Mouse (Mus musculus): ENCODE data around the gene Pla2g5. TPM values are rescaled to one million over a fixed set of nuclear protein-coding genes. Genes with fewer than 3 reads are reported as not detected.

The Pla2g5 gene
- polyA plus RNA-seq, 1 experiment from 2014 or later = 0.32 TPM

GRCm38 (mm10) chr4:138866413-138866812 lies 3.1 kb upstream of the Pla2g5 start:
- Histone ChIP-seq H3K36me3 (ENCODE audit: control insufficient read depth, insufficient read depth, low read length) (no peaks in the 10 kb centered on the region), H3K4me3 (ENCODE audit: low read depth, low read length) (no peak overlapping the region), H3K27me3 (ENCODE audit: control insufficient read depth, insufficient read depth, low read length) (no peaks in the 10 kb centered on the region), H3K9ac (replicated peaks; ENCODE audit: low read depth, low read length) (no peak overlapping the region), H3K9me3 (ENCODE audit: control insufficient read depth, low read depth, low read length) (no peaks in the 10 kb centered on the region), H3K4me2 (replicated peaks; ENCODE audit: low read depth, low read length) (no peak overlapping the region), H3K27ac (ENCODE audit: low read length) (no peak overlapping the region), H3K4me1 (ENCODE audit: control insufficient read depth, insufficient read depth, low read length) (no peaks in the 10 kb centered on the region)
- WGBS = 11% methylated on average over 7 of the region's 7 CpGs
- ATAC-seq (ENCODE audit: insufficient number of reproducible peaks, insufficient read depth, low FRiP score, low read depth) = no peak

DNA sequence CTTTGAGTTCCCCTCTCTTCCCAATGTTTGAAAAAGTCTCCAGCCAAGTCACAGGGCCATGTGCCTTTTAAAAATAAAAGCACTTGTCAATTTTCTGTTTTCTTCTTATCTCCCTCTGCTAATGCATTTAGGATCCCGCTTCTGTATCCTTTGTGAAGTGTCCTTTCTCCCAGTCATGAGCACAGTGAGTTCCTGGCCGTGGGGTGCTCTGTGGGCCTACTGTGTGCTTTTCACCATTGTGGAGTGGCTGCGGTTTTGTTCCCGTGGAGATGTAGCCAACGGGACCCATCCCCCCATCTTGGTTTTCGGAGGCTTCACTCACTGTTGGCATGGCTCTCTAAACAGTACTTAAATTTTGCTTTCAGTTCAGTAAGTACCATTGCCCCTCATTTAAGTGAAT lies 2.7 kb upstream of the Pla2g5 start:
- Histone ChIP-seq H3K4me1 (ENCODE audit: control insufficient read depth, insufficient read depth, low read length) (no peaks in the 10 kb centered on the region), H3K27me3 (ENCODE audit: control insufficient read depth, insufficient read depth, low read length) (no peaks in the 10 kb centered on the region), H3K4me3 (ENCODE audit: low read depth, low read length) (no peak overlapping the region), H3K9ac (replicated peaks; ENCODE audit: low read depth, low read length) (no peak overlapping the region), H3K36me3 (ENCODE audit: control insufficient read depth, insufficient read depth, low read length) (no peaks in the 10 kb centered on the region), H3K27ac (ENCODE audit: low read length) (no peak overlapping the region), H3K4me2 (replicated peaks; ENCODE audit: low read depth, low read length) (no peak overlapping the region), H3K9me3 (ENCODE audit: control insufficient read depth, low read depth, low read length) (no peaks in the 10 kb centered on the region)
- ATAC-seq (ENCODE audit: insufficient number of reproducible peaks, insufficient read depth, low FRiP score, low read depth) = no peak
- WGBS = 69% methylated on average over 6 of the region's 6 CpGs

GRCm38 (mm10) chr4:138865092-138865491 lies 1.8 kb upstream of the Pla2g5 start:
- 50% methylated on average over 5 of the region's 5 CpGs for WGBS
- ATAC-seq (ENCODE audit: insufficient number of reproducible peaks, insufficient read depth, low FRiP score, low read depth) = no peak
- no peak overlapping the region for H3K4me2 ChIP-seq (replicated peaks; ENCODE audit: low read depth, low read length)

DNA sequence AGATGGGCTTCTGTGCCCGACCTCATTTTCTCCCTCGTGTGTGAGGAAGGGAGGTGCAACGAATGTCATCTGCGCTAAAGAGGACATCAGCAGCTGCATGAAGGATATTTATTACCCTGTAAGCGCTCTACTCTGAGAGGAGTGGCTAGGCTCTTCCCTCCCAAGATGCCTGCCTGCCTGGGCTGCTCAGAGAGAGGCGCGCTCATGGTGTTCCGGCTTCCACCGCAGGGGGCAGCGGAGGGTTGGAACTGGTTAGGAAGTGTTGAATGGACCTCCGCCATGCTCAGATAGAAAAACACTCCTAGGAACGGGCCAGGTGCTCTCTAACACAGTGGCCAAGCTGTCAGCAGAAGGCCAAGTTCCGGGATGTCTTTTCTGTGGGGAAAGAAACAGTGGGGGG lies 3.6 kb downstream of the Pla2g5 start:
- H3K4me2 ChIP-seq (replicated peaks; ENCODE audit: low read depth, low read length) = peak overlapping the region; percentile 31; the same call in 1 of the 2 replicates
- WGBS = 4% methylated on average over 13 of the region's 13 CpGs

More at GRCm38 (mm10) chr4:138865092-138865491, 1.8 kb upstream of the Pla2g5 start:
- H3K4me3 ChIP-seq (ENCODE audit: low read depth, low read length) = no peak overlapping the region
- no peak overlapping the region for H3K27ac ChIP-seq (ENCODE audit: low read length)
- H3K36me3 ChIP-seq (ENCODE audit: control insufficient read depth, insufficient read depth, low read length) = no peaks in the 10 kb centered on the region
- H3K9me3 ChIP-seq (ENCODE audit: control insufficient read depth, low read depth, low read length) = no peaks in the 10 kb centered on the region
- no peak overlapping the region for H3K9ac ChIP-seq (replicated peaks; ENCODE audit: low read depth, low read length)
- no peaks in the 10 kb centered on the region for H3K27me3 ChIP-seq (ENCODE audit: control insufficient read depth, insufficient read depth, low read length)
- H3K4me1 ChIP-seq (ENCODE audit: control insufficient read depth, insufficient read depth, low read length) = no peaks in the 10 kb centered on the region

DNA sequence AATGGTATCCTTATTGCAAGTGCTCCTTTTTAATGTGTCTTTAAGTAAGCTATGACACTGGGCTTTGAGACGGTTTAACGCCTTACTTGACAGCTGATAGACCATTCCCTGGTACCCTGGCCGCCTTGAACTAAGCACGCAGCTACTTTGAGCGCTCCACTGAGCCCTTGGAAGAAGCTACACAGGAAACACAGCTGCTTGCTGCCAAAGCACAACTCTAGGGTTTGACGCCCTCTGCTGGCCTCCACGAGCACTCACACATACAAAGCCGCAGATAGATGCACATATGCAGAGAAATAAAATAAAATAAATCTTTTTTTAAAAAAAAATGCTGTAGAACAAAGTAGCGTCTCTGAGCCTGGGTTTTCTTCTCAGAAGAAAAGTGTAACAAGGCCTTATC lies 4.0 kb downstream of the Pla2g5 start:
- H3K4me1 ChIP-seq (ENCODE audit: control insufficient read depth, insufficient read depth, low read length) = no peaks in the 10 kb centered on the region
- H3K9ac ChIP-seq (replicated peaks; ENCODE audit: low read depth, low read length) = no peak overlapping the region
- H3K27ac ChIP-seq (ENCODE audit: low read length) = no peak overlapping the region
- no peak overlapping the region for H3K4me3 ChIP-seq (ENCODE audit: low read depth, low read length)
- ATAC-seq (ENCODE audit: insufficient number of reproducible peaks, insufficient read depth, low FRiP score, low read depth) = no peak
- H3K27me3 ChIP-seq (ENCODE audit: control insufficient read depth, insufficient read depth, low read length) = no peaks in the 10 kb centered on the region
- H3K4me2 ChIP-seq (replicated peaks; ENCODE audit: low read depth, low read length) = peak overlapping the region; percentile 31; the same call in 1 of the 2 replicates
- 24% methylated on average over 9 of the region's 9 CpGs for WGBS
- no peaks in the 10 kb centered on the region for H3K9me3 ChIP-seq (ENCODE audit: control insufficient read depth, low read depth, low read length)
- H3K36me3 ChIP-seq (ENCODE audit: control insufficient read depth, insufficient read depth, low read length) = no peaks in the 10 kb centered on the region

More for the DNA sequence above, 3.6 kb downstream of the Pla2g5 start:
- Histone ChIP-seq H3K9me3 (ENCODE audit: control insufficient read depth, low read depth, low read length) (no peaks in the 10 kb centered on the region), H3K27ac (ENCODE audit: low read length) (no peak overlapping the region), H3K9ac (replicated peaks; ENCODE audit: low read depth, low read length) (0 out of 2 replicates have a peak overlapping the region, but pooled peaks have one; percentile 6), H3K27me3 (ENCODE audit: control insufficient read depth, insufficient read depth, low read length) (no peaks in the 10 kb centered on the region), H3K4me1 (ENCODE audit: control insufficient read depth, insufficient read depth, low read length) (no peaks in the 10 kb centered on the region), H3K4me3 (ENCODE audit: low read depth, low read length) (no peak overlapping the region), H3K36me3 (ENCODE audit: control insufficient read depth, insufficient read depth, low read length) (no peaks in the 10 kb centered on the region)
- peak; percentile 33; the same call in 1 of the 2 replicates for ATAC-seq (ENCODE audit: insufficient number of reproducible peaks, insufficient read depth, low FRiP score, low read depth)

- no peaks in the 10 kb centered on the region for H3K4me1 ChIP-seq (ENCODE audit: control insufficient read depth, insufficient read depth, low read length)
- ATAC-seq (ENCODE audit: insufficient number of reproducible peaks, insufficient read depth, low FRiP score, low read depth) = no peak
- no peak overlapping the region for H3K27ac ChIP-seq (ENCODE audit: low read length)
- H3K27me3 ChIP-seq (ENCODE audit: control insufficient read depth, insufficient read depth, low read length) = no peaks in the 10 kb centered on the region
- no peak overlapping the region for H3K4me3 ChIP-seq (ENCODE audit: low read depth, low read length)
- H3K36me3 ChIP-seq (ENCODE audit: control insufficient read depth, insufficient read depth, low read length) = no peaks in the 10 kb centered on the region
- no peak overlapping the region for H3K9ac ChIP-seq (replicated peaks; ENCODE audit: low read depth, low read length)
- H3K4me2 ChIP-seq (replicated peaks; ENCODE audit: low read depth, low read length) = no peak overlapping the region
- 85% methylated on average over 15 of the region's 15 CpGs for WGBS
- H3K9me3 ChIP-seq (ENCODE audit: control insufficient read depth, low read depth, low read length) = no peaks in the 10 kb centered on the region
These were observed 4.8 kb downstream of the Pla2g5 start for GRCm38 (mm10) chr4:138858446-138858845.

GRCm38 (mm10) chr4:138857576-138857975 lies 5.7 kb downstream of the Pla2g5 start:
- ATAC-seq (ENCODE audit: insufficient number of reproducible peaks, insufficient read depth, low FRiP score, low read depth) = no peak
- Histone ChIP-seq H3K9ac (replicated peaks; ENCODE audit: low read depth, low read length) (no peak overlapping the region), H3K27me3 (ENCODE audit: control insufficient read depth, insufficient read depth, low read length) (no peaks in the 10 kb centered on the region), H3K9me3 (ENCODE audit: control insufficient read depth, low read depth, low read length) (no peaks in the 10 kb centered on the region), H3K4me3 (ENCODE audit: low read depth, low read length) (no peak overlapping the region), H3K4me2 (replicated peaks; ENCODE audit: low read depth, low read length) (no peak overlapping the region), H3K36me3 (ENCODE audit: control insufficient read depth, insufficient read depth, low read length) (no peaks in the 10 kb centered on the region), H3K27ac (ENCODE audit: low read length) (no peak overlapping the region), H3K4me1 (ENCODE audit: control insufficient read depth, insufficient read depth, low read length) (no peaks in the 10 kb centered on the region)
- 78% methylated on average over 10 of the region's 10 CpGs for WGBS

DNA sequence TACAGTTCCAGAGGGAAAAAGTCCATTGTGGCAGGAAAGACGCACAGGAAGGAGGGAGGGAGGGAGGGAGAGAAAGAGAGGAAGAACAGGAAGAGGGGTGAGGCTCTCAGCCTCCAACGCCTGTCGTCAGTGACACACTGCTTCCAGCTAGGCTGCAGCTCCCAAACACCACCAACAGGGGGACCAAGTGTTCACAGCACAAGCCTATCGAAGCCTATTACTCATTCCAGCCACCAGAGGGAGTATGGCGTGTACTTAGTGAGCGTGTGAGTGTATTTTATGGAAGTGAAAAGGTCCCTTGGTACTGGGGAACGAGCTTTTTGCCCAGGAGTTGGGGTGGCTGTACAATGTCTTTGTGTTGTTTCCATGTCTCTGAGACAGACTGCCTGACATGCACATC lies 6.8 kb downstream of the Pla2g5 start:
- H3K9ac ChIP-seq (replicated peaks; ENCODE audit: low read depth, low read length) = no peak overlapping the region
- no peak overlapping the region for H3K4me3 ChIP-seq (ENCODE audit: low read depth, low read length)
- 26% methylated on average over 7 of the region's 7 CpGs for WGBS
- H3K4me2 ChIP-seq (replicated peaks; ENCODE audit: low read depth, low read length) = no peak overlapping the region
- no peak overlapping the region for H3K27ac ChIP-seq (ENCODE audit: low read length)
- no peaks in the 10 kb centered on the region for H3K9me3 ChIP-seq (ENCODE audit: control insufficient read depth, low read depth, low read length)
- no peaks in the 10 kb centered on the region for H3K36me3 ChIP-seq (ENCODE audit: control insufficient read depth, insufficient read depth, low read length)
- no peaks in the 10 kb centered on the region for H3K4me1 ChIP-seq (ENCODE audit: control insufficient read depth, insufficient read depth, low read length)
- 0 out of 2 replicates have a peak, but pooled peaks have one; percentile 2 for ATAC-seq (ENCODE audit: insufficient number of reproducible peaks, insufficient read depth, low FRiP score, low read depth)
- no peaks in the 10 kb centered on the region for H3K27me3 ChIP-seq (ENCODE audit: control insufficient read depth, insufficient read depth, low read length)

DNA sequence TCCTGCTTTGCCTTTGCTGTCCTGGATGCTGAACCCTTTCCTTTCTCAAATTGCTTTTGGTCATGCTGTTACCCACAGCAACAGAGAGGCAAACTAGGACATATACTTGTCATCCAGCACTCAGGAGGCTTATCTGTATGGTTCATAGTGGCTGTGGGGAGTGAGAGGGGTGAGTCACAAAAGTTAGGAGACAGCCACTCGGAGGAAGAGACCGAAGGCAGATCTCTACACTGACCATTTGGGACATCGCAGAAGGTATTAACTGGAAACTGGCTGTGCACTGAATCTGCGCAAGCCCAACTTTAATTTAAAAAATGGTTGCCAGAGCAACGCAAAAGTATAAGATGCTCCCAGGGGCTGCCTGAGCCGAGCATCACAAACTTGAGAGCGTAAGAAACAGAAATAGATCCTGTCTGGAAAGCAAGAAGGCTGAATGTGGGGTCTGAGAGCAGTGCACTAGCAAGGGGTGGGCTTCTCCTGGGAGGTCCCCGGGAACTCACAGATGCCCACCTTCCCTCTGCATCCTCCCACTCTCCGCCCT lies 8.1 kb downstream of the Pla2g5 start:
- 86% methylated on average over 9 of the region's 9 CpGs for WGBS

More for the DNA sequence above, 8.1 kb downstream of the Pla2g5 start:
- no peak overlapping the region for H3K4me2 ChIP-seq (replicated peaks; ENCODE audit: low read depth, low read length)
- no peaks in the 10 kb centered on the region for H3K36me3 ChIP-seq (ENCODE audit: control insufficient read depth, insufficient read depth, low read length)
- no peak overlapping the region for H3K4me3 ChIP-seq (ENCODE audit: low read depth, low read length)
- H3K4me1 ChIP-seq (ENCODE audit: control insufficient read depth, insufficient read depth, low read length) = no peaks in the 10 kb centered on the region
- no peak overlapping the region for H3K9ac ChIP-seq (replicated peaks; ENCODE audit: low read depth, low read length)
- ATAC-seq (ENCODE audit: insufficient number of reproducible peaks, insufficient read depth, low FRiP score, low read depth) = no peak
- no peaks in the 10 kb centered on the region for H3K9me3 ChIP-seq (ENCODE audit: control insufficient read depth, low read depth, low read length)
- no peaks in the 10 kb centered on the region for H3K27me3 ChIP-seq (ENCODE audit: control insufficient read depth, insufficient read depth, low read length)
- H3K27ac ChIP-seq (ENCODE audit: low read length) = no peak overlapping the region

Data from stomach, embryonic 14.5 days (tissue).